Mouse (Mus musculus): ENCODE data around the gene Tigd2.

GRCm38 (mm10) chr6:59198356-59198755, 10.3 kb upstream of the Tigd2 start:
- TF ChIP-seq CTCF (IDR thresholded peaks at IDR 0.05; ENCODE audit: extremely low read depth, insufficient read depth, insufficient read length, insufficient replicate concordance) = no peak
- no peak for TF ChIP-seq POLR2A (IDR thresholded peaks at IDR 0.05; ENCODE audit: low read depth, low read length)
